Comparison of ENCODE assay signal across 11 mouse cellular contexts in the genomic region with DNA sequence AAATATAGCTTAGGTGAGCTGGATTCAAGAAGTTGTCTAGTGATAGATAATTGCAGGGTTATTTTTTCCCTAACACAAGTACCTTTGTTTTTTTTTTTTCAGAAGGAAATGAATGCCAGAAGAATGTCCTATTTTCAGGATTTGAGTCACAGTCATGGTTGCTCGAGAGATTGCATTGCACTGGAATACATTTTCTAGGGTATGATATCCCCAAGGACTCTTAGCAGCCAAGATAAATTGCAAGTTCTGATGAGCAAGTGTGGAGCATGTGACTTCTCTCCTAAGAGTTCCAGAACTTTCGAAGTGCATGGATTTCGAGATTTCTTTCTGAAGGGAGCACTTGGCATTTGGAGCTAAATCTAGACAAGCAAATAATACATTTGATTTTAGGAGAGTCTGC.
"Had no signal": no experiment of that assay in that cellular context is flagged by ENCODE, and none has a peak within 500 bp of the region (broad histone marks: within the 10 kb centered on the region; RNA-seq: fewer than 3 reads in every experiment).

No protein-coding gene starts in this region.

- H3K4me3 ChIP-seq: layer of hippocampus, adult 2 months; liver, embryonic 13.5 days had no signal

- H3K9ac ChIP-seq: liver, embryonic 13.5 days had no signal

- H3K4me1 ChIP-seq: liver, embryonic 13.5 days had no signal

- DNase-seq: kidney, postnatal 25 days; layer of hippocampus, adult 9-11 months; liver, embryonic 13.5 days; lung, adult 2 months; lung, postnatal 14 days; lung, postnatal 4 days; thymus, adult 18-20 months; thymus, postnatal 36 days had no signal

- H3K27ac ChIP-seq: kidney, postnatal 0 days; layer of hippocampus, adult 2 months; liver, embryonic 13.5 days had no signal

- H3K9me3 ChIP-seq: liver, embryonic 13.5 days had no signal

- H3K4me2 ChIP-seq: liver, embryonic 13.5 days; midbrain, embryonic 11.5 days had no signal

- H3K36me3 ChIP-seq: liver, embryonic 13.5 days had no signal

- H3K27me3 ChIP-seq: liver, embryonic 13.5 days had no signal
